Mouse (Mus musculus): Measurements from ENCODE around the gene Oxgr1. TPM values are rescaled to one million over a fixed set of nuclear protein-coding genes. Genes with fewer than 3 reads are reported as not detected.

Oxgr1 gene
- not detected in 2 replicates for polyA plus RNA-seq (2016; fragmentation: Nextera tagmentation; extraction: Ambion mirVana)

DNA sequence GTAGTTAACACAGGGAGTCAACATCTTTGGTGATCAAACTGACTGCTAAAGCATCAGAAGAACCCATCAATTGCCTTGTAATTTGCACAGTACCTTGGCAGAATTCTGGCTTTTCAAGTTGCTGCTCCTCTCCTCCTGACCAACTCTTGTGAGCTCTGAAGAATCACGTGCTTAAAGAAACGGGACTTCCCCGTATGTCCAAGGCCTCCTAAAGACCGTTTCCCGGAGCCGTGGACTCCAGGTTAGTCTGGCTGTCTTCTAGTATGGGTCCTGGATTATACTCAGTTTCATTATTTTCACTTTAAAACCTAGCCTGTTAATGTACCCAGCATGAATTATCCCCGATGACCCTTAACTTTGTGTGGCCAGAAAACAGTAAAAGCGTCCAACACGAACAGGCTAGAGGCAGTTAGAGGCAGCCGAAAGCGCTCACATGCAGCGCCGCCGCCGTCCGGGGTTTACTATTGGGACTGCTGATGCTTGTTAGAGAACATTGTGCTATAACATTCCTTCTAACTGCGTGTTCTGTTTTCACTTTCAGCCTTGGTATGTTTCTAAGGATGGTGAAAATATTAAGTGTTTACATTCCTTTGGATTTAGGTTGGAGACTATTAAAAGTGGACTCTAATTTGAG is at the start of gene Oxgr1:
Oxgr1 (minus strand) TSS at position 249 of the 634 bp plus-strand sequence.
- H3K4me3 ChIP-seq, result no peak within 1 kb of the TSS
- no peak within 1 kb of the TSS for H3K9ac ChIP-seq (replicated peaks)
- H3K27ac ChIP-seq (replicated peaks), result no peak within 1 kb of the TSS
- no peaks in the 10 kb centered on the region for H3K36me3 ChIP-seq
- ATAC-seq (ENCODE audit: low FRiP score, low read depth), result no peak
- no peak within 1 kb of the TSS for H3K4me2 ChIP-seq (replicated peaks)
- H3K4me1 ChIP-seq, result no peaks in the 10 kb centered on the region
- H3K9me3 ChIP-seq, result no peaks in the 10 kb centered on the region
- WGBS, result 94% methylated on average over 17 of the region's 17 CpGs
- no peaks in the 10 kb centered on the region for H3K27me3 ChIP-seq

DNA sequence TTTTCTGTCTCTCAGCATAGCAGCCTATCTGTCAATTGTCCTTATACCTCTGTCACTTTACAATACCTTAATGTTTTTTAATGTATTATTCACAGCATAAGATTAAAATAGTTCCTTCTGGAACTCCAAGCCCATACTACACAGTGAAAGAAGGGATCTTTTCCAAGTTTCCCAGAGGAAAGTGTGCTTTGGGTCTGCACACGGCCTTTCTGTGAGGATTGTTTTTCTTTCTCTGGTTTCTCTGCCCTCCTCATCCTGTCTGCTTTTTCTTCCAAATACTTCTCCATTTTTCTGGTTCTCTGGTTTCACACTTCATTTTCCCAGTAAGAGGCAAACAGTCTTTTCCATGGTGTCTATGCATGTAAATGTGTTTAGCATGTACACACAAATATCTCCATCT is 48.2 kb upstream of the Oxgr1 start:
- Histone ChIP-seq H3K9me3 (no peaks in the 10 kb centered on the region), H3K4me3 (no peak overlapping the region), H3K27ac (replicated peaks) (no peak overlapping the region), H3K27me3 (no peaks in the 10 kb centered on the region), H3K4me2 (replicated peaks) (no peak overlapping the region), H3K9ac (replicated peaks) (no peak overlapping the region), H3K4me1 (no peaks in the 10 kb centered on the region), H3K36me3 (no peaks in the 10 kb centered on the region)
- no peak for ATAC-seq (ENCODE audit: low FRiP score, low read depth)
- 78% methylated on average over 1 of the region's 1 CpGs for WGBS

DNA sequence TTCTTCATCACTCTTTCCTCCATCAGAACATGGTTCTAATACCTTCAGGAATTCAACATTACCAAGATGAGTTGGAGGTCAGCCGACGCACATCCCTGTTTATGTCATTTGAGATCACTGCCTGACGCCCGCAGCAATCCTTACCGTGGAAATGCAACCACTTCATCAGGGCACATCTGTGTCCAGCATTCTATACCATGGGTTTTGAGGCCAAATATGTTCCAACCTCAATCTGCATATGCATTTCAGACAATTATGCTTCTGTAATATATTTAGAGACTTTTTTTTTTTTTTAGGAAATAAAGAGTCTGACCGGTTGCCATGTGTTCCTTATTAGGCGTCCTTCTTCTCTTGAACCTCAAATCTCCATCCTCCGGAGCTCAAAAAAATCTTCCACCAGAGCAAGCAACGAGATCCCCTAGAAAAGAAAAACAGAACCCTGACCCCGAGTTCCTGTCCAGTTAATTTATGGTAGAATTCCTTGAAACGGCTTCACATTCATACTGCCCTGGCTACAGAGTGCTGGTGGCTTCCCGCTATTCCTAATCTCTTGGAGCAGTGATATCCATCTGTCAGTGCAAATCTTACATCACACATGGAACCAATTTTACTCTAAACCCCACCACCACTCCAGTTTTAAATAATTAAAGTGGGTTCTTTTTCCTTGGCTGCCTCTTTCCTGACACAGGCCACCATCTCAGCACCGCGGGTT is 47.6 kb upstream of the Oxgr1 start:
- Histone ChIP-seq H3K36me3 (no peaks in the 10 kb centered on the region), H3K27me3 (no peaks in the 10 kb centered on the region), H3K4me1 (no peaks in the 10 kb centered on the region), H3K9me3 (no peaks in the 10 kb centered on the region), H3K27ac (replicated peaks) (no peak overlapping the region), H3K4me3 (no peak overlapping the region), H3K9ac (replicated peaks) (no peak overlapping the region), H3K4me2 (replicated peaks) (no peak overlapping the region)
- 81% methylated on average over 14 of the region's 14 CpGs for WGBS
- no peak for ATAC-seq (ENCODE audit: low FRiP score, low read depth)

DNA sequence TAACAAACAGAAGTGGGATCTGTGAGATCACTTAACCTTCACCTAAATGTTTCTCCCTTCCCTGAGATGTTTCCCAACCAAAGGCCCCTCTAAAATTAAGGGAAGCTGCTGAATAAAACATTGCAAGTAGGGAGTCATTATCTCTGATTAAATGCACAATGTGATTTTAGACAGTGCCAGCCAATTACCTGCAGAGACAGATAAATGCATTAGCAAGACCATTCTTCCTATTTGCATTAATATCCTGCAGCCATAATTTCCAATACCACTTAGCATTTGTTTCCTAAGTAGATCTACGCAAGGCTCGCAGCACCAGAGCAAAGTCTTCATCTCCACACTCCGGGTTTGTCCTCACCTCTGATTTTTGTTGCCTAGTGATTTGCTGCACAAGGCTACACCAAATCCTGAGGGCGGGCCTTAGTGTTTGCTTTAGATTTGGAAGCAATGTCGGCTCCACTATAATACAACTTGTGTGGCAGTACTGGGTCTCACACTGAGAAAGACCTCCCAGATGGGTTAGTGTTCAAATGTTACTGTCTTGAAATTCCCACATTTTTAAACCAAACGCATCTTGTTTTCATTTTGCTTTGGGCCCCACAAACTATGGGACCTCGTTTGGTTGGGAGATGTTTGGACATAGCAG is 46.9 kb upstream of the Oxgr1 start:
- Histone ChIP-seq H3K4me3 (no peak overlapping the region), H3K27me3 (no peaks in the 10 kb centered on the region), H3K27ac (replicated peaks) (no peak overlapping the region), H3K36me3 (no peaks in the 10 kb centered on the region), H3K9me3 (no peaks in the 10 kb centered on the region), H3K4me2 (replicated peaks) (no peak overlapping the region), H3K4me1 (no peaks in the 10 kb centered on the region), H3K9ac (replicated peaks) (no peak overlapping the region)
- WGBS, result 71% methylated on average over 7 of the region's 7 CpGs
- no peak for ATAC-seq (ENCODE audit: low FRiP score, low read depth)

DNA sequence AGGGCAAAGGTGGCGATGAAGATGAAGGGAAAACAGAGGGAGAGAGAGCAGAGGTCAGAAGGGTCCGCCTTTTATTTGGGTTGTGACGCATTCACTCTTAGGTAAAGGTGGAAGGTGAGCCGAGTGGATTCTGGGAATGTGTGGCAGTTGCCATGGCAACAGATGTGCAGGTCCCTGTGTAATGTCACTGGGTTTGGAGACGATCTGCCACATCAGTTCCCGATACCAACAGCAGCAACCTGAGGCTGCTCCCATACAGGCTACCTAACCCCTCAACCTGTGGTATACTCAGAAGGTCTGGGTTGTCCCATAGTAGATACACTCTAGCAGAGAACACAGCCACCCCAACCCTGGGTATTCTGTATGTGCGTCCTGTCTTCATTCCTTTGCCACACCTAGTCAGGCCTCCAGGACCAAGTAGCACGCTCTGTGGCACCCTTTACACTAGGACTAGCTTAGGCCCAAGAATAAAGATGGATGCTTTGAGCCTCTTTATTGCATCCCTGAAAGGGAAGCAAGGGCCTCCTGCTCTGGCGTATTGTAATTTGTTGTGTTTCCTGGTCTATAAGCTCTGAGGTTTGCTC is 41.9 kb upstream of the Oxgr1 start:
- no peak overlapping the region for H3K9ac ChIP-seq (replicated peaks)
- ATAC-seq (ENCODE audit: low FRiP score, low read depth), result no peak
- no peak overlapping the region for H3K4me3 ChIP-seq
- no peak overlapping the region for H3K27ac ChIP-seq (replicated peaks)
- H3K4me2 ChIP-seq (replicated peaks), result no peak overlapping the region
- H3K27me3 ChIP-seq, result no peaks in the 10 kb centered on the region
- no peaks in the 10 kb centered on the region for H3K4me1 ChIP-seq
- WGBS, result 82% methylated on average over 9 of the region's 9 CpGs
- H3K36me3 ChIP-seq, result no peaks in the 10 kb centered on the region
- H3K9me3 ChIP-seq, result no peaks in the 10 kb centered on the region

DNA sequence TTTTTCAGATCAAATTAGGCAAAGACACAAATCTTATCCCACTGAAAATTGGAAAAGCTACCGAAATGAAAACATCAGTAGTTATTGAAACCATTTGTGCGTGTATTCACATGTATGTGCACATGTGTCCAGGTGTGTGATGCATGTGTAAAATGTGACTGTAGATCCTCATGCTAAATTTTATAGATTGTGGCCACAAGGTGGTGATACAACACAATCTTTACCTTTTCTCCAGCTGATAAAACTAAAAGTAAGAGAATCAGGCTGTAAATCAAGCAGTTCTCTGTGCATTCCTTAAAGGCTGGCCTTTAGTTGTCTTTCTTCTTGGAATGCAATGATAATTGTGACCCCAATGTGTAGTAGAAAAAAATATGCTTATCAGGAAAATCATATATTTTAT is 34.0 kb upstream of the Oxgr1 start:
- ATAC-seq (ENCODE audit: low FRiP score, low read depth), result no peak
- H3K9me3 ChIP-seq, result no peaks in the 10 kb centered on the region
- no peak overlapping the region for H3K4me2 ChIP-seq (replicated peaks)
- H3K4me1 ChIP-seq, result no peaks in the 10 kb centered on the region
- no peak overlapping the region for H3K27ac ChIP-seq (replicated peaks)
- H3K9ac ChIP-seq (replicated peaks), result no peak overlapping the region
- no peak overlapping the region for H3K4me3 ChIP-seq
- H3K27me3 ChIP-seq, result no peaks in the 10 kb centered on the region
- WGBS, result 55% methylated on average over 2 of the region's 2 CpGs
- no peaks in the 10 kb centered on the region for H3K36me3 ChIP-seq

DNA sequence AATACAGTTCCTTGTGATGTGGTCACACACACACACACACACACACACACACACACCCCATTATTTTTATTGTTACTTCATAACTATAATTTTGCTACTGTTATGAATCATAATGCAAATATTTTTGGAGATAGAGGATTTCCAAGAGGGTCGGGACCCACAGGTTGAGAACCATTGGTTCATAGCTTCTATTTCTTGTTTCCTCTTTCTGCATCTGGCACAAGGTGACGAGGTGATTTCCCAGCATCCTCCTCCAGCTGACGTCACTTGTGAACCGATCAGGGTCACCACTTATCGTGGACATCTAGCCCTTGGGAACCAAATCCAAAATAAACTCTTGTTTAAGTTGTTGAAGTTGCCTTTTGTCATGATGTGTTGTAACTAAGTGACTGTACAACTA is 33.5 kb upstream of the Oxgr1 start:
- H3K36me3 ChIP-seq, result no peaks in the 10 kb centered on the region
- no peaks in the 10 kb centered on the region for H3K4me1 ChIP-seq
- H3K4me2 ChIP-seq (replicated peaks), result no peak overlapping the region
- no peak overlapping the region for H3K9ac ChIP-seq (replicated peaks)
- H3K9me3 ChIP-seq, result no peaks in the 10 kb centered on the region
- no peak overlapping the region for H3K27ac ChIP-seq (replicated peaks)
- H3K4me3 ChIP-seq, result no peak overlapping the region
- H3K27me3 ChIP-seq, result no peaks in the 10 kb centered on the region
- WGBS, result 84% methylated on average over 5 of the region's 5 CpGs
- no peak for ATAC-seq (ENCODE audit: low FRiP score, low read depth)

DNA sequence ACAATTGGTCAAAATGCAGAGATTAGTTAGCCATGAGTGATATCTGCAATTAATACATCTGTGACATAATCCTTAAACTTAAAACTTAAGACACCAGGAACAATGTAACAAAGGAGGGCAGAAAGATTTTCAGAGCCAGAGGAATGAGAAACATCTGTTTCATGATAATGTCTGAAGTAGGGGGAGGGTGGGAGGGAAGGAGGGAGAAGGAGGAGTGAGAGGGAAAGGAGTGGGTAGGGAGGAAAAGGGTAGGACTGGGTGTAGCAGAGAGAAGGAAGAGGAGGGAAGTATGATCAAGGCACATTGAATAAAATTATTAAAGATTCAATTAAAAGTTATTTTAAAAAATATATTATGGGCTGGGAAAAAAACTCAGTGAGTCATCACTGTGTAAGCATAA is 32.0 kb upstream of the Oxgr1 start:
- Histone ChIP-seq H3K9ac (replicated peaks) (no peak overlapping the region), H3K27ac (replicated peaks) (no peak overlapping the region), H3K9me3 (no peaks in the 10 kb centered on the region), H3K4me2 (replicated peaks) (no peak overlapping the region), H3K4me1 (no peaks in the 10 kb centered on the region), H3K27me3 (no peaks in the 10 kb centered on the region), H3K4me3 (no peak overlapping the region), H3K36me3 (no peaks in the 10 kb centered on the region)
- no peak for ATAC-seq (ENCODE audit: low FRiP score, low read depth)

DNA sequence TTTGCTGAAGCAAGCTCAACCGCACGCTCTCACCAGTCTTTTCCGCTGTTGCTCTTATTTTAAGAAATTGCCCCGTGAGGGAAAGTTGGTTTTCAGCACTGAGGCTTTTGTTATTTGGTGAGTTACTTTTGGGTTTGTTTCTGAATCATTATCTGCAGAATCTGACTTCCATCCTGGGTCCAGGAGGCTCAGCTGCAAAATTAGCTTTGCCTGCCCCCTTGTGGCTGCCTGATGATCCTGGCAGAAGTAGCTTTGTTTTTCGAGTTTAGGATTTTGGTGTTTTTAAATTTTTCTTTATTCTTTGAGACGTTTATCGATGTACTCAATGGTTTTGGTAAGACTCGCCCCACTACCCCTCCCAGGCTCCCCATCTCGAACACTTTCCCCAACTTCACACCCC is 18.9 kb upstream of the Oxgr1 start:
- Histone ChIP-seq H3K27ac (replicated peaks) (no peak overlapping the region), H3K4me2 (replicated peaks) (no peak overlapping the region), H3K9ac (replicated peaks) (no peak overlapping the region), H3K27me3 (no peaks in the 10 kb centered on the region), H3K36me3 (no peaks in the 10 kb centered on the region), H3K4me3 (no peak overlapping the region), H3K9me3 (no peaks in the 10 kb centered on the region), H3K4me1 (no peaks in the 10 kb centered on the region)
- ATAC-seq (ENCODE audit: low FRiP score, low read depth), result no peak
- 64% methylated on average over 9 of the region's 9 CpGs for WGBS

DNA sequence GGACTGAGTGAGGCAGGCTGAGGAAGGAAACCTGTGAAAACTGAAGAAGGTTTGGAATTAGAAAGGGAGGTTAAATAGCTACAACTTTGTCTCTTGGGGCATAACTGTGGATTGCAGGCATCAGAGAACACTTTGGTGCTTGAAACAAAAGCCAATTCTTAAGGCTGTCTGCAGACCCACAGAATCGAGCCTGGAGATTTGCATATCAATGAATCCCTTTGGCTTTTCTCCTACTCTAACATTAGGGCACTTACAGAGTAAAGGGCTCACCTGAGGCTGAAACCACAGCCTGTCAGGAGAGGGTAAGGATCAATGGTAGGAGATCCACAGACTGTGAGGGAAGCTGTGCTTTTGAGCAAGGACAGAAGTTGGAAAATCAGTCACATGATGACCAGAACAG is 8.8 kb downstream of the Oxgr1 start:
- no peak for ATAC-seq (ENCODE audit: low FRiP score, low read depth)
- H3K27me3 ChIP-seq, result no peaks in the 10 kb centered on the region
- WGBS, result 4% methylated on average over 1 of the region's 1 CpGs
- no peak overlapping the region for H3K9ac ChIP-seq (replicated peaks)
- H3K27ac ChIP-seq (replicated peaks), result no peak overlapping the region
- H3K4me1 ChIP-seq, result peaks cover 6% of the 10 kb centered on the region; the same call in 1 of the 2 replicates
- H3K4me3 ChIP-seq, result no peak overlapping the region
- H3K4me2 ChIP-seq (replicated peaks), result no peak overlapping the region
- H3K9me3 ChIP-seq, result no peaks in the 10 kb centered on the region
- H3K36me3 ChIP-seq, result no peaks in the 10 kb centered on the region

DNA sequence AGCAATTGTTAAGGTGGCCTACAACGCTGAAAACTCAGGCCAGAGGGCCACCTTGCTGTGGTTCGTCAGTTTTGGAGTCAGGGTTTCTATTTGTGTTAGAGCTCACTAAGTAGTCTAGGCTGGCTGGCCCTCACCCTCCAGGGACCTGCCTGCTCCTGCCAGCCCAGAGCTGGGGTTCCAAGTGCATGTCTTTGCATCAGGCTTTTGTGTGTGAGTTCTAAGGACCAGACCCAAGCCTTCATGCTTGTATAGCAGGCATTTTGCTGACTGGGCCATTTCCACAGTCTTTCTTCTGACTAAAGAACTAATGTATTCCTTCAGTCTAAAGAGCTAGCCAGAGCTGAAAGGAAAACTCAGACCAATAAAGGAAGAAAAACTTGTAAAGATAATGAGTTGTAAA is 22.3 kb downstream of the Oxgr1 start:
- ATAC-seq (ENCODE audit: low FRiP score, low read depth), result no peak
- Histone ChIP-seq H3K36me3 (no peaks in the 10 kb centered on the region), H3K27ac (replicated peaks) (no peak overlapping the region), H3K9me3 (no peaks in the 10 kb centered on the region), H3K4me2 (replicated peaks) (no peak overlapping the region), H3K9ac (replicated peaks) (no peak overlapping the region), H3K27me3 (no peaks in the 10 kb centered on the region), H3K4me1 (no peaks in the 10 kb centered on the region), H3K4me3 (no peak overlapping the region)
- WGBS, result 84% methylated on average over 2 of the region's 2 CpGs

Data from midbrain, embryonic 12.5 days (tissue).